Mouse (Mus musculus): Measurements from ENCODE around the gene Ikzf4.
A peak's percentile ranks its signal among the peaks of the same experiment; 100 is the strongest.

GRCm38 (mm10) chr10:128590193-128590690 lies 55.5 kb downstream of the Ikzf4 start:
- TF ChIP-seq CTCF (IDR thresholded peaks at IDR 0.05; ENCODE audit: low read depth, low read length) (peak; percentile 80), POLR2A (IDR thresholded peaks at IDR 0.05; ENCODE audit: extremely low read depth, insufficient read depth, low read length) (no peak)

All from liver, adult 2 months (tissue).